In the genomic region with DNA sequence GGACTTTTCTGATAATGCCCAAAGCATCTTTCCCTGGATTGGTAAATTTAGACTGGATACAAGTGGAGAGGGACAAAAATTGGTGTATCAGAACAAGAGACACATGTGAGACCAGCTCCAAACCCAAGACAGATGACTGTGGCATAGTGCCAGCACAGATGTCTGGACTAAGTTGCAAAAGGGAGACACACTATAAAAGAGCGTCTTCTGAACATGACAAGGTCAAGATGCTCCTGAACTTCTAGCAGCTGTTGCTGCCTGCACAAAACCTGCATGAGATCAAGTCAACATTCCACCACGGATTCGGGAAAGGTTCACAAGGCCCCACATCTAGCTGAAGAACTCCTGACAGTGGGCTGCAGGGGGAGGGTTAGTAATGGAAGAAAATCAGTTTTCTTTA, we compare ENCODE assay signal across 14 mouse cellular contexts.
DNase-seq lines count a peak whose midpoint lies in the region; ATAC-seq and TF ChIP-seq lines count a peak whose summit lies in the region.
"Had no signal": no experiment of that assay in that cellular context is flagged by ENCODE, and none has a peak within 500 bp of the region (broad histone marks: within the 10 kb centered on the region; RNA-seq: fewer than 3 reads in every experiment).

No protein-coding gene starts in this region.

- no peak overlapping the region for H3K4me3 ChIP-seq in embryonic facial prominence, embryonic 14.5 days (ENCODE audit: low read depth, low read length)
- no peak overlapping the region for H3K4me3 ChIP-seq in embryonic facial prominence, embryonic 10.5 days
- no peak overlapping the region for H3K4me3 ChIP-seq in kidney, postnatal 0 days (replicated peaks; ENCODE audit: low read depth, low read length)
- H3K4me3 ChIP-seq in stomach, embryonic 14.5 days (ENCODE audit: low read depth, low read length): no peak overlapping the region
- H3K4me3 ChIP-seq in stomach, postnatal 0 days (ENCODE audit: low read depth, low read length): no peak overlapping the region
- H3K4me3 ChIP-seq in stomach, embryonic 15.5 days (replicated peaks): no peak overlapping the region
- H3K4me3 ChIP-seq: hindbrain, embryonic 15.5 days; midbrain, embryonic 13.5 days had no signal

- H3K4me2 ChIP-seq in embryonic facial prominence, embryonic 14.5 days (ENCODE audit: low read depth, low read length): no peak overlapping the region
- H3K4me2 ChIP-seq in kidney, postnatal 0 days (ENCODE audit: low read length): no peak overlapping the region
- H3K4me2 ChIP-seq in stomach, embryonic 14.5 days (replicated peaks; ENCODE audit: low read depth, low read length): no peak overlapping the region
- H3K4me2 ChIP-seq in stomach, postnatal 0 days (replicated peaks; ENCODE audit: low read depth): no peak overlapping the region
- no peak overlapping the region for H3K4me2 ChIP-seq in stomach, embryonic 15.5 days
- H3K4me2 ChIP-seq: hindbrain, embryonic 15.5 days; midbrain, embryonic 13.5 days had no signal

- H3K27me3 ChIP-seq in embryonic facial prominence, embryonic 14.5 days (replicated peaks; ENCODE audit: control insufficient read depth, insufficient read depth, low read length): no peaks in the 10 kb centered on the region
- no peaks in the 10 kb centered on the region for H3K27me3 ChIP-seq in embryonic facial prominence, embryonic 10.5 days (replicated peaks; ENCODE audit: low read depth, poor library complexity, severe bottlenecking)
- no peaks in the 10 kb centered on the region for H3K27me3 ChIP-seq in kidney, postnatal 0 days (ENCODE audit: insufficient read depth, low read length)
- H3K27me3 ChIP-seq in stomach, embryonic 14.5 days (ENCODE audit: control insufficient read depth, insufficient read depth, low read length): no peaks in the 10 kb centered on the region
- no peaks in the 10 kb centered on the region for H3K27me3 ChIP-seq in stomach, postnatal 0 days (ENCODE audit: control insufficient read depth, insufficient read depth, low read length)
- H3K27me3 ChIP-seq in stomach, embryonic 15.5 days (replicated peaks): no peaks in the 10 kb centered on the region
- H3K27me3 ChIP-seq: hindbrain, embryonic 15.5 days; midbrain, embryonic 13.5 days had no signal

- H3K4me1 ChIP-seq in embryonic facial prominence, embryonic 14.5 days (ENCODE audit: control insufficient read depth, insufficient read depth, low read length): no peaks in the 10 kb centered on the region; the same call in 1 of the 2 replicates
- H3K4me1 ChIP-seq in embryonic facial prominence, embryonic 10.5 days: no peaks in the 10 kb centered on the region
- no peaks in the 10 kb centered on the region for H3K4me1 ChIP-seq in kidney, postnatal 0 days (replicated peaks; ENCODE audit: insufficient read depth, low read length)
- 0 out of 2 replicates have a peak, but pooled peaks cover 2% of the 10 kb centered on the region for H3K4me1 ChIP-seq in stomach, embryonic 14.5 days (ENCODE audit: control insufficient read depth, insufficient read depth, low read length)
- H3K4me1 ChIP-seq in stomach, postnatal 0 days (replicated peaks; ENCODE audit: control insufficient read depth, insufficient read depth): no peaks in the 10 kb centered on the region
- H3K4me1 ChIP-seq in stomach, embryonic 15.5 days: no peaks in the 10 kb centered on the region
- H3K4me1 ChIP-seq: hindbrain, embryonic 15.5 days; midbrain, embryonic 13.5 days had no signal

- TF ChIP-seq CTCF in kidney, postnatal 0 days (IDR thresholded peaks at IDR 0.05; ENCODE audit: low read depth): no peak
- TF ChIP-seq CTCF in stomach, postnatal 0 days (IDR thresholded peaks at IDR 0.05; ENCODE audit: low read depth): no peak

- WGBS in embryonic facial prominence, embryonic 14.5 days: 41% methylated on average over 3 of the region's 3 CpGs
- 79% methylated on average over 3 of the region's 3 CpGs for WGBS in embryonic facial prominence, embryonic 10.5 days
- WGBS in kidney, postnatal 0 days: 54% methylated on average over 3 of the region's 3 CpGs
- WGBS in stomach, embryonic 14.5 days: 34% methylated on average over 3 of the region's 3 CpGs
- WGBS in stomach, postnatal 0 days: 36% methylated on average over 3 of the region's 3 CpGs
- 39% methylated on average over 3 of the region's 3 CpGs for WGBS in stomach, embryonic 15.5 days

- TF ChIP-seq EP300 in stomach, postnatal 0 days (optimal IDR thresholded peaks at IDR 0.05): no peak

- peak; percentile 66 for DNase-seq in embryonic facial prominence, embryonic 14.5 days (ENCODE audit: low spot score)
- DNase-seq in embryonic facial prominence, embryonic 10.5 days (ENCODE audit: low spot score): no peak
- peak; percentile 31 for DNase-seq in kidney, postnatal 0 days (ENCODE audit: low spot score)
- no peak for DNase-seq in kidney, adult 9 months
- DNase-seq in stomach, postnatal 0 days (ENCODE audit: low spot score): no peak
- no peak for DNase-seq in adrenal gland, adult 8-10 months
- DNase-seq: cerebellum, adult 9-11 months; embryo, embryonic 11 days; liver had no signal

- H3K9ac ChIP-seq in embryonic facial prominence, embryonic 14.5 days (ENCODE audit: low read depth, low read length): no peak overlapping the region
- no peak overlapping the region for H3K9ac ChIP-seq in kidney, postnatal 0 days (ENCODE audit: low read depth, low read length)
- H3K9ac ChIP-seq in stomach, embryonic 14.5 days (replicated peaks; ENCODE audit: low read depth, low read length): no peak overlapping the region
- H3K9ac ChIP-seq in stomach, postnatal 0 days (ENCODE audit: low read length): no peak overlapping the region
- H3K9ac ChIP-seq in stomach, embryonic 15.5 days: no peak overlapping the region
- H3K9ac ChIP-seq: hindbrain, embryonic 15.5 days; midbrain, embryonic 13.5 days had no signal

- no peak overlapping the region for H3K27ac ChIP-seq in embryonic facial prominence, embryonic 14.5 days (replicated peaks; ENCODE audit: low read depth, low read length)
- H3K27ac ChIP-seq in embryonic facial prominence, embryonic 10.5 days (replicated peaks): no peak overlapping the region
- H3K27ac ChIP-seq in kidney, postnatal 0 days: no peak overlapping the region
- no peak overlapping the region for H3K27ac ChIP-seq in stomach, embryonic 14.5 days (ENCODE audit: low read length)
- no peak overlapping the region for H3K27ac ChIP-seq in stomach, postnatal 0 days (replicated peaks)
- peak overlapping the region; percentile 44; the same call in 1 of the 2 replicates for H3K27ac ChIP-seq in stomach, embryonic 15.5 days
- H3K27ac ChIP-seq: hindbrain, embryonic 15.5 days; midbrain, embryonic 13.5 days had no signal

- ATAC-seq in embryonic facial prominence, embryonic 14.5 days (ENCODE audit: low read depth): peak; percentile 26; the same call in 1 of the 2 replicates
- no peak for ATAC-seq in kidney, postnatal 0 days (replicated peaks; ENCODE audit: low FRiP score, low read depth)
- 0 out of 2 replicates have a peak, but pooled peaks have one; percentile 42 for ATAC-seq in stomach, embryonic 14.5 days (ENCODE audit: insufficient number of reproducible peaks, insufficient read depth, low FRiP score, low read depth)
- ATAC-seq in stomach, postnatal 0 days (ENCODE audit: low FRiP score, low TSS enrichment): no peak
- peak; percentile 66; the same call in 1 of the 2 replicates for ATAC-seq in stomach, embryonic 15.5 days (ENCODE audit: insufficient read depth, low FRiP score, low read depth)
- ATAC-seq: midbrain, embryonic 13.5 days; Patski had no signal

- no peaks in the 10 kb centered on the region for H3K36me3 ChIP-seq in embryonic facial prominence, embryonic 14.5 days (ENCODE audit: control insufficient read depth, insufficient read depth, low read length)
- no peaks in the 10 kb centered on the region for H3K36me3 ChIP-seq in embryonic facial prominence, embryonic 10.5 days (replicated peaks)
- H3K36me3 ChIP-seq in kidney, postnatal 0 days (ENCODE audit: insufficient read depth, low read length): no peaks in the 10 kb centered on the region
- no peaks in the 10 kb centered on the region for H3K36me3 ChIP-seq in stomach, embryonic 14.5 days (ENCODE audit: control insufficient read depth, insufficient read depth, low read length)
- no peaks in the 10 kb centered on the region for H3K36me3 ChIP-seq in stomach, postnatal 0 days (ENCODE audit: control insufficient read depth, insufficient read depth, low read length)
- H3K36me3 ChIP-seq in stomach, embryonic 15.5 days: no peaks in the 10 kb centered on the region
- H3K36me3 ChIP-seq: hindbrain, embryonic 15.5 days; midbrain, embryonic 13.5 days had no signal

- no peaks in the 10 kb centered on the region for H3K9me3 ChIP-seq in embryonic facial prominence, embryonic 14.5 days (ENCODE audit: control insufficient read depth, low read length)
- no peaks in the 10 kb centered on the region for H3K9me3 ChIP-seq in embryonic facial prominence, embryonic 10.5 days
- H3K9me3 ChIP-seq in kidney, postnatal 0 days (replicated peaks; ENCODE audit: low read length): no peaks in the 10 kb centered on the region
- no peaks in the 10 kb centered on the region for H3K9me3 ChIP-seq in stomach, embryonic 14.5 days (ENCODE audit: control insufficient read depth, low read depth, low read length)
- H3K9me3 ChIP-seq in stomach, postnatal 0 days (ENCODE audit: control insufficient read depth, low read length): no peaks in the 10 kb centered on the region
- H3K9me3 ChIP-seq in stomach, embryonic 15.5 days: no peaks in the 10 kb centered on the region
- H3K9me3 ChIP-seq: hindbrain, embryonic 15.5 days; midbrain, embryonic 13.5 days had no signal

Comparison
In these comparisons a context has a peak if more than half of its experiments do, and no peak if none do; other contexts are left out.
1. ATAC-seq: peak in embryonic facial prominence, embryonic 14.5 days (single experiment), stomach, embryonic 14.5 days (single experiment) and stomach, embryonic 15.5 days (single experiment); none in kidney, postnatal 0 days (single experiment) and stomach, postnatal 0 days (single experiment).
2. DNase-seq: peak in embryonic facial prominence, embryonic 14.5 days (single experiment) and kidney, postnatal 0 days (single experiment); none in embryonic facial prominence, embryonic 10.5 days (single experiment), kidney, adult 9 months (single experiment), stomach, postnatal 0 days (single experiment) and adrenal gland, adult 8-10 months (single experiment).